Mouse (Mus musculus) MEL (cell line): ENCODE results near the gene Slc35e3. TPM values are rescaled to one million over a fixed set of nuclear protein-coding genes. Genes with fewer than 3 reads are reported as not detected.

Experiments used
- DNase-seq: peaks from one replicate; pipeline ENCODE4 v3.0.0; 2011; ENCODE audit warnings: low read depth, low spot score
- H3K27ac ChIP-seq: 2 replicates; pipeline ENCODE4 v1.5.1; 2012; ENCODE audit warnings: low read depth, mild to moderate bottlenecking, control low read depth, low read length, moderate library complexity; ENCODE audit not compliant: control insufficient read depth
- H3K27me3 ChIP-seq, 2 experiments: fragments of 150-350 bp in 1 of 2; sonication (generic) in 1 of 2; 2 replicates each; pipeline ENCODE4 v1.6.1; 2012; ENCODE audit warnings: low read length in 2 of 2, mild to moderate bottlenecking in 2 of 2, improper control_type of control experiment in 1 of 2, moderate library complexity in 1 of 2; ENCODE audit not compliant: insufficient read depth in 2 of 2, control insufficient read depth in 1 of 2
- H3K36me3 ChIP-seq, 2 experiments: 2 replicates each; pipeline ENCODE4 v1.6.1; 2012 to 2014; ENCODE audit warnings: low read length in 2 of 2, improper control_type of control experiment in 1 of 2, inconsistent platforms in 1 of 2, mild to moderate bottlenecking in 1 of 2; ENCODE audit not compliant: insufficient read depth in 2 of 2, control insufficient read depth in 1 of 2
- H3K4me1 ChIP-seq, 2 experiments: fragments of 150-350 bp in 1 of 2; sonication (generic) in 1 of 2; 2 replicates each; pipeline ENCODE4 v1.6.1; 2012; ENCODE audit warnings: low read length in 2 of 2, improper control_type of control experiment in 1 of 2, mild to moderate bottlenecking in 1 of 2; ENCODE audit not compliant: insufficient read depth in 2 of 2, control insufficient read depth in 1 of 2
- H3K4me3 ChIP-seq, 2 experiments: fragments of 150-350 bp in 1 of 2; sonication (generic) in 1 of 2; 2 replicates each; pipeline ENCODE4 v1.5.1; 2012; ENCODE audit warnings: low read depth in 2 of 2, low read length in 2 of 2, mild to moderate bottlenecking in 2 of 2, moderate library complexity in 2 of 2, control low read depth in 1 of 2, improper control_type of control experiment in 1 of 2; ENCODE audit not compliant: control insufficient read depth in 1 of 2, insufficient read depth in 1 of 2
- H3K79me2 ChIP-seq: 2 replicates; pipeline ENCODE4 v1.6.1; 2012; ENCODE audit warnings: mild to moderate bottlenecking, low read length, moderate library complexity; ENCODE audit not compliant: control insufficient read depth, poor library complexity, insufficient read depth
- H3K9ac ChIP-seq: 2 replicates; pipeline ENCODE4 v1.6.1; 2012; ENCODE audit warnings: low read depth, mild to moderate bottlenecking, control low read depth, low read length, moderate library complexity; ENCODE audit not compliant: control insufficient read depth, poor library complexity, severe bottlenecking
- H3K9me3 ChIP-seq: fragments of 150-350 bp; sonication (generic); replicated peaks from 2 replicates; pipeline ENCODE4 v1.6.1; 2012; ENCODE audit warnings: mild to moderate bottlenecking, low read length, improper control_type of control experiment, moderate library complexity; ENCODE audit not compliant: insufficient read depth
- BHLHE40 ChIP-seq: IDR thresholded peaks from 2 replicates; pipeline ENCODE4 v1.6.1; 2012; ENCODE audit warnings: low read depth, mild to moderate bottlenecking, inconsistent platforms, low read length, improper control_type of control experiment, borderline replicate concordance
- CHD2 ChIP-seq: IDR thresholded peaks from 2 replicates; pipeline ENCODE4 v1.6.1; 2011; ENCODE audit warnings: low read length, improper control_type of control experiment
- CTCF ChIP-seq, 3 experiments: IDR thresholded peaks in 2 of 3; conservative IDR thresholded peaks in 1 of 3; 2 replicates each; pipeline ENCODE4 v1.5.1; 2011 to 2012; ENCODE audit warnings: low read length in 3 of 3, low read depth in 2 of 3, mild to moderate bottlenecking in 2 of 3, improper control_type of control experiment in 1 of 3, inconsistent platforms in 1 of 3, mixed read lengths in 1 of 3, moderate library complexity in 1 of 3; ENCODE audit not compliant: control insufficient read depth in 1 of 3, insufficient read depth in 1 of 3, poor library complexity in 1 of 3, severe bottlenecking in 1 of 3
- EP300 ChIP-seq, 2 experiments: IDR thresholded peaks; 2 replicates each; pipeline ENCODE4 v1.6.1; 2011; ENCODE audit warnings: improper control_type of control experiment in 2 of 2, low read length in 2 of 2, low read depth in 1 of 2, mild to moderate bottlenecking in 1 of 2
- GABPA ChIP-seq: IDR thresholded peaks from 2 replicates; pipeline ENCODE4 v1.6.1; 2012; ENCODE audit warnings: low read depth, mild to moderate bottlenecking, inconsistent platforms, low read length, improper control_type of control experiment, moderate library complexity
- GATA1 ChIP-seq: IDR thresholded peaks from 2 replicates; pipeline ENCODE4 v1.6.1; 2011; ENCODE audit warnings: low read depth, low read length, improper control_type of control experiment
- JUND ChIP-seq: IDR thresholded peaks from 2 replicates; pipeline ENCODE4 v1.6.1; 2011; ENCODE audit warnings: low read depth, mild to moderate bottlenecking, improper control_type of control experiment, low read length
- MAFK ChIP-seq: IDR thresholded peaks from 2 replicates; pipeline ENCODE4 v1.6.1; 2011; ENCODE audit warnings: low read depth, mild to moderate bottlenecking, low read length, improper control_type of control experiment, borderline replicate concordance
- MYC ChIP-seq: IDR thresholded peaks from 2 replicates; pipeline ENCODE4 v1.6.1; 2011; ENCODE audit warnings: low read depth, mild to moderate bottlenecking, low read length, improper control_type of control experiment, moderate library complexity
- NELFE ChIP-seq: IDR thresholded peaks from 2 replicates; pipeline ENCODE4 v1.6.1; 2011; ENCODE audit warnings: low read depth, low read length, improper control_type of control experiment
- NRF1 ChIP-seq: IDR thresholded peaks from 2 replicates; pipeline ENCODE4 v1.6.1; 2014; ENCODE audit warnings: low read depth, mild to moderate bottlenecking, inconsistent platforms, low read length, improper control_type of control experiment, moderate library complexity; ENCODE audit not compliant: poor library complexity, insufficient read depth, severe bottlenecking
- POLR2A ChIP-seq, 2 experiments: IDR thresholded peaks; 2 replicates each; pipeline ENCODE4 v1.6.1; 2011 to 2012; ENCODE audit warnings: low read length in 2 of 2, mild to moderate bottlenecking in 2 of 2, control low read depth in 1 of 2, improper control_type of control experiment in 1 of 2, low read depth in 1 of 2, moderate library complexity in 1 of 2; ENCODE audit not compliant: control insufficient read depth in 1 of 2, insufficient read depth in 1 of 2, poor library complexity in 1 of 2
- POLR2AphosphoS2 ChIP-seq: IDR thresholded peaks from 2 replicates; pipeline ENCODE4 v1.6.1; 2011; ENCODE audit warnings: low read length, improper control_type of control experiment
- TBP ChIP-seq: IDR thresholded peaks from 2 replicates; pipeline ENCODE4 v1.8.0; 2011; ENCODE audit warnings: low read depth, low read length, improper control_type of control experiment
- USF1 ChIP-seq: IDR thresholded peaks from 2 replicates; pipeline ENCODE4 v1.6.1; 2014; ENCODE audit warnings: low read depth, mild to moderate bottlenecking, inconsistent platforms, low read length, improper control_type of control experiment, moderate library complexity
- USF2 ChIP-seq, 2 experiments: IDR thresholded peaks; 2 replicates each; pipeline ENCODE4 v1.6.1; 2011 to 2012; ENCODE audit warnings: improper control_type of control experiment in 2 of 2, low read length in 2 of 2, borderline replicate concordance in 1 of 2, inconsistent platforms in 1 of 2, low read depth in 1 of 2, mild to moderate bottlenecking in 1 of 2; ENCODE audit not compliant: insufficient read depth in 1 of 2
- ZC3H11A ChIP-seq: IDR thresholded peaks from 2 replicates; pipeline ENCODE4 v1.6.1; 2012; ENCODE audit warnings: low read depth, mild to moderate bottlenecking, inconsistent platforms, low read length, improper control_type of control experiment
- ZMIZ1 ChIP-seq: IDR thresholded peaks from 2 replicates; pipeline ENCODE4 v1.6.1; 2012; ENCODE audit warnings: low read depth, mild to moderate bottlenecking, inconsistent platforms, low read length, improper control_type of control experiment, moderate library complexity
- ZNF384 ChIP-seq: IDR thresholded peaks from 2 replicates; pipeline ENCODE4 v1.6.1; 2012; ENCODE audit warnings: low read depth, mild to moderate bottlenecking, inconsistent platforms, low read length, improper control_type of control experiment
- polyA plus RNA-seq, 2 experiments: library from polyadenylated mRNA; stranded (reverse) in 1 of 2; unstranded in 1 of 2; fragments of >175 nt in 1 of 2; fragments of >200 nt in 1 of 2; gene quantifications; 2 replicates each; pipeline versions ENCODE4 v1.2.1 to v1.2.4; 2012; ENCODE audit warnings: low replicate concordance in 2 of 2, low read depth in 1 of 2; ENCODE audit not compliant: insufficient read length in 2 of 2, insufficient read depth in 1 of 2, missing spikeins in 1 of 2
- total RNA-seq: library from RNA; depleted of rRNA; stranded (reverse); fragments of 300-350 nt; gene quantifications from 2 replicates; pipeline ENCODE4 v1.2.3, GENCODE M21; 2012

The Slc35e3 gene
- total and polyA plus RNA-seq, 3 experiments: 3.7 to 7.4 TPM; not detected in 1

DNA sequence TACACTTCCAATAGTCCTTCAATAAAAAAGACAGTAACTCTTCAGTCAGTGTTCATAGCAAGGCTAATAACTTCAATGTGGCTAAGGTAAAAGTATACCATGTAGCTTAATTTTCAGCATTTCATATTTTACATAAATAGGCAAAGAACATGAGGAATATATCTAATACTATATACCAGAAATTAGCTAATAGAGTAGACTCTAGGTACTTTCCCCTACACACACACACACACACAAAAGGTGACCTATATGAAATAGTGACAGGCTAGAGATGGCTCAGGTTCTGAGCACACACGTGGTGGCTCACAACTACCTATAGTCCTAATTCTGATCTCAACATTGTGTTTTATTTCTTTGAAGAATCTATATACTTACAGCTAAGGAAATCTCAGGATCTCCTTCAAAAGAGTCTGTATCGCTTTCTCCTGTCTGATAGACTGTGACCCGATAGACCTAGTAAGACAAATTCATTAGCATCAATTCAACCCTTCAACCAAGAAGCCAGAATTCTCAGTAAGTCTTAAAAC, 55.3 kb downstream of the Slc35e3 start:
- peaks cover 0 to 26% of the 10 kb centered on the region in 2 experiments; a peak in 2 of 4 replicates for H3K36me3 ChIP-seq
- H3K27ac ChIP-seq: no peak overlapping the region
- H3K9ac ChIP-seq: no peak overlapping the region
- H3K4me3 ChIP-seq: no peak overlapping the region
- no peaks in the 10 kb centered on the region for H3K4me1 ChIP-seq
- H3K27me3 ChIP-seq: no peaks in the 10 kb centered on the region
- no peak for TF ChIP-seq MYC
- no peak for TF ChIP-seq POLR2AphosphoS2
- DNase-seq: no peak
- H3K9me3 ChIP-seq: no peaks in the 10 kb centered on the region
- H3K79me2 ChIP-seq: no peaks in the 10 kb centered on the region

DNA sequence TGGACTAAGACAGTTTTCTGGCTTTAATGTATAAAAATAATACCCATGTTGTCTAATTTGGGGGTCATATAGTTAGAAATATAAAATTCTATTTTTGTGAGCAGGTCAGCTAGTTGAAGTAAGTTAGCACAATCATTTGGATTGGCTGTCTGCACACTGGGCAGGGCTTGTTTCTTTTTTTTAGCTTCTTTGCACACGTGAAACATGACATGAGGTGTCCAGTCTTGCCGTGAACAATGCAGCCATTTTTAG, 56.1 kb downstream of the Slc35e3 start:
- Histone ChIP-seq H3K4me1 (no peaks in the 10 kb centered on the region), H3K79me2 (no peaks in the 10 kb centered on the region), H3K27ac (no peak overlapping the region), H3K9me3 (no peaks in the 10 kb centered on the region), H3K36me3 (peaks cover 0 to 24% of the 10 kb centered on the region in 2 experiments; a peak in 2 of 4 replicates), H3K4me3 (no peak overlapping the region), H3K9ac (no peak overlapping the region), H3K27me3 (no peaks in the 10 kb centered on the region)
- TF ChIP-seq TBP (no peak), BHLHE40 (no peak), ZC3H11A (no peak), USF1 (no peak), GATA1 (no peak), MYC (no peak), ZMIZ1 (no peak), CTCF (IDR thresholded peaks at IDR 0.05 in 2 of 3, conservative IDR thresholded peaks at IDR 0.05 in 1 of 3; ENCODE audit: control insufficient read depth in 1 of 3, insufficient read depth in 1 of 3, low read depth in 2 of 3, low read length in 3 of 3, poor library complexity in 1 of 3, severe bottlenecking in 1 of 3) (no peak), JUND (no peak), CHD2 (no peak), GABPA (no peak), POLR2A (IDR thresholded peaks at IDR 0.05; ENCODE audit: control insufficient read depth in 1 of 2, insufficient read depth in 1 of 2, low read depth in 1 of 2, low read length in 2 of 2, poor library complexity in 1 of 2) (no peak), USF2 (IDR thresholded peaks at IDR 0.05; ENCODE audit: borderline replicate concordance in 1 of 2, insufficient read depth in 1 of 2, low read depth in 1 of 2, low read length in 2 of 2) (no peak), MAFK (no peak), NELFE (no peak), ZNF384 (no peak), NRF1 (no peak), EP300 (IDR thresholded peaks at IDR 0.05; ENCODE audit: low read depth in 1 of 2, low read length in 2 of 2) (no peak)
- DNase-seq: no peak
